Mouse (Mus musculus) ES-Bruce4 (cell line): ENCODE measurements at regions not wholly inside any gene's neighbourhood (a gene's known extent, or its start where the extent isn't known, plus 50 kb on each side); places are given as distances from the start of the nearest gene placed in this dataset.

Experiments
- CTCF ChIP-seq: IDR thresholded peaks from one replicate; pipeline ENCODE4 v1.8.1; 2011; ENCODE audit warnings: low read depth, low read length
- EP300 ChIP-seq: IDR thresholded peaks from 2 replicates; pipeline ENCODE4 v1.6.1; 2011; ENCODE audit warnings: low read depth, low read length; ENCODE audit not compliant: insufficient read depth

GRCm38 (mm10) chr8:53749263-53749662, 110.4 kb upstream of the Neil3 start:
- TF ChIP-seq CTCF: no peak
- TF ChIP-seq EP300: no peak
